Mouse (Mus musculus): Measurements from ENCODE around the gene Uggt2. TPM values are rescaled to one million over a fixed set of nuclear protein-coding genes. Genes with fewer than 3 reads are reported as not detected.

Gene Uggt2
- 3.2 TPM for polyA plus RNA-seq (2014; fragmentation: Illumina TruSeq; extraction: RNeasy Lipid Tissue Mini Kit (QIAGEN cat#74804); ENCODE audit: insufficient read depth, low read depth, low replicate concordance)

DNA sequence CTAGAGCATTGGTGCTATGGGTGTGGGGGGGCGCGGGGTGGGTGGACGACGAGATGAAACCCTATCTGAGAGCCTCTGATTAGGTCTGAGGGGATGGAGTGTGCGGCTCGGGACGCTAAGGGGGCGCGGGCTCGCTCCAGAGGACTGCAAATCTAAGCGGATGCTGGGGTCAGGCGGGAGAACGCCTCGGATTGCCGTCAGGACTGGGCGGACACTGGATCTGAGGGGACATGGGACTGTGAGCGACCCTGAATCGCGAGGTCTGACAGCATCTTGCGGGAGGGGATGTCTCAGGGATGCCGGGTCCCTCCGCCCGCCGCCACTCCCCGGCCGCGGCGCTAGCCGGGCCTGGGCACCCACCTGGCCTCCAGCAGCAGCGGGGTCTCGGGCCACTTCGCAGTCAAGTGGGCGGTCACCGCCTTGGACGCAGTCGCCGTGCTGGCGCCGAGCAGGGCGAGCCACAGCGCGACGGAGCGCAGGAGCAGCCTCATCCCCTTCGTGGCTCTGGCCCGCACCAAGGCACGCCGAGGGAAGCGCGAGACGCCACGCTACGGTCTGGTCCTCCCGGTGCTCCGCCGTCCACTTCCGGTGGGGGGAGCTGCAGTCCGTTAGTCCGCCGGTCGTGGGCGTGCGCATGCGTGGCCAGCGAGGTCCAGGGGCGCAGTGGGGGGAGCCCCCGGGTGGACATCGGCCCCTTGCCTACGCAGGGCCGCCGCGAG is at the start of gene Uggt2:
Gene Uggt2, minus strand, starts transcription at position 580 of the 719 bp plus-strand sequence.

DNA sequence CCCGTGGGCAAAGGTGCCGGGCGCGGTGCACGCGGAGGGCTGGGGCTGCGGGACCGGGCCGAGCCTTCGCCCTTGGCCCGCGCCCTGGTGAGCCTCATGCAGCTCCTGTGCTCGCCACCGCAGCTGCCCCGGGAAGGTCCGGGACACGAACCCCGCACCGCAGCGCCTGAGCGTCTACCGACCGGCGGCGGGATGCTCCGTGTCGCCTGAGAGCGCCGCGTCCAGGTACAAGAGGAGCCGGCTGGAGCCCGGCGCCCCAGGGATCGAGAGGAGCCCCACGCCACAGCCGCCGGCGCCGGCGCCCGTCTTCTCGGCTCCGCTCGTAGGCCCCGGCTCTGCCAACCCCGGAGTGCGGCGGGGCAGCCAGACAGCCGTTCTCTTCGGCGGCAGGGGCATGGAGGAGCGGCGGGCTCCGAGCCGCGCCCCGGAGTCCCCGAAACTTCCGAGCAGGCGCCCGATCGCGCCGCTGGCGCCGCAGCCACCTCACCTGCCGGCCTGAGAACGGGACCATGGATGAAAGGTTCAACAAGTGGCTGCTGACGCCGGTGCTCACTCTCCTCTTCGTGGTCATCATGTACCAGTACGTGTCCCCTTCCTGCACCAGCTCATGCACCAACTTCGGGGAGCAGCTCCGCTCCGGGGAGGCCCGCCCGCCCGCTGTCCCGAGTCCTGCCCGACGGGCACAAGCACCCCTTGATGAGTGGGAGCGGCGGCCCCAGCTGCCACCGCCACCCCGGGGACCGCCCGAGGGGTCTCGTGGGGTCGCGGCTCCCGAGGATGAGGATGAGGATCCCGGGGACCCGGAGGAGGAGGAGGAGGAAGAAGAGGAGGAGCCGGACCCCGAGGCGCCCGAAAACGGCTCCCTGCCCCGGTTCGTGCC is 38.9 kb upstream of the Uggt2 start, which contains the start of gene Hs6st3:
Gene Hs6st3, plus strand, starts transcription at position 436 of the 880 bp plus-strand sequence.

DNA sequence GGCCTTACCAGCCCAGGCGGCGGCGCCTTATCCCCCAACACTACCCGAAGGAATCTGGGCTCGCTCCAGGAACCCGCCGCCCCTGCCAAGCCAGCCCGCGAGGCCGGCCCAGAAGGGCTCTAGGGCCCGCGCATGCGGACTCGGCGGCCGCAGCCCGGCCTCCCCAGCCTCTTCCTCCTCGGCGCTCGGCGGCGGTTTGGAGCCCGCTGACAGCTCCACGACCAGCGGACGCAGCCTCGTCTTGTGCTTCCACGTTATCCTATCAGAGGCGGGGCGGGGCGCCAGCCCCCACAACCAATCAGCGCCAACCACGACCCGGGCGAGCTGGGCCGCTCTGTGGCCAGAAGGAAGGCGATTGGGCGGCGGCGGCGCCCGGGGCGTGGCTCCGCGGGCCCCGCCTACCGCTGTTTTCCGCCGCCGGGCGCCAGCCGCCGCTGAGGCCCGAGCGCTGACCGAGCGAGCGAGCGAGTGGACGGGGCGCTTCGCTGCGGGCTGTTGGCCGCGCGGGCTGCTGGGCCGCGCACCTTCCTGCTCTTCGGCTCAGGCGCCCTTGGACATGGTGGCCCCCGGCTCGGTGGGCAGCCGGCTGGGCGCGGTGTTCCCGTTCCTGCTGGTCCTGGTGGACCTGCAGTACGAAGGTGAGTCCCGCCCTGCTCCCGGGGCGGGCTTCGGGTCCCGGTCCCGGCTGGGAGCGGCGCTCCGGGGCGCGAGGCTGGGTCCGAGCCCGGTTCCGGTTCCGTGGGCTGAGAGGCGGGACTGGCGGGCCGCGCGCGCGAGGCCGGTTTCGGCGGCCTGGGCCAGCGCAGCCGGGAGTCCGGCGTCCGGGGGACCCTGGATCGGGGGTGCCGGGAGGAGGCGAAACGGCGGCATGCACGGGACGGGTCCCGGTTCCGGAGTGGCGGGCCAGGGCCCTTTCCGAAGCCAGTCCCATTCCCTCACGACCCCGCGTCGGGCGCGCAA is 161.4 kb downstream of the Uggt2 start, which contains the start of gene Dnajc3:
Gene Dnajc3, plus strand, starts transcription at position 444 of the 960 bp plus-strand sequence.

Other genes starting within 250 kb of the Uggt2 start
- 3.8 TPM for gene Dzip1, start 174.0 kb downstream of the Uggt2 start, polyA plus RNA-seq (2014; fragmentation: Illumina TruSeq; extraction: RNeasy Lipid Tissue Mini Kit (QIAGEN cat#74804); ENCODE audit: insufficient read depth, low read depth, low replicate concordance)
- gene Dnajc3, start 161.5 kb downstream of the Uggt2 start, polyA plus RNA-seq (2014; fragmentation: Illumina TruSeq; extraction: RNeasy Lipid Tissue Mini Kit (QIAGEN cat#74804); ENCODE audit: insufficient read depth, low read depth, low replicate concordance), result 43.2 TPM
- gene Hs6st3, start 38.9 kb upstream of the Uggt2 start, polyA plus RNA-seq (2014; fragmentation: Illumina TruSeq; extraction: RNeasy Lipid Tissue Mini Kit (QIAGEN cat#74804); ENCODE audit: insufficient read depth, low read depth, low replicate concordance), result 0.18 TPM